Mouse (Mus musculus) intestine, embryonic 16.5 days (tissue): ENCODE measurements around the gene Cd164. TPM values are rescaled to one million over a fixed set of nuclear protein-coding genes. Genes with fewer than 3 reads are reported as not detected.

Source experiments
- ATAC-seq: fragments of 200-750 bp; cut with Nextera tagmentation; 2 replicates; pipeline ENCODE4 v1.8.0; 2017; ENCODE audit warnings: moderate TSS enrichment, moderate library complexity
- H3K27ac ChIP-seq: fragments of 300-500 bp; sonication (generic); 2 replicates; pipeline ENCODE4 v1.5.1; 2014; ENCODE audit warnings: mild to moderate bottlenecking, low read length
- H3K27me3 ChIP-seq: fragments of 300-500 bp; sonication (generic); replicated peaks from 2 replicates; pipeline ENCODE4 v1.6.1; 2014; ENCODE audit warnings: low read length, control low read depth, mixed read lengths; ENCODE audit not compliant: control insufficient read depth, insufficient read depth
- H3K36me3 ChIP-seq: fragments of 300-500 bp; sonication (generic); 2 replicates; pipeline ENCODE4 v1.6.1; 2014; ENCODE audit warnings: low read length, control low read depth; ENCODE audit not compliant: control insufficient read depth, insufficient read depth
- H3K4me1 ChIP-seq: fragments of 300-500 bp; sonication (generic); 2 replicates; pipeline ENCODE4 v1.6.1; 2014; ENCODE audit warnings: low read length, control low read depth, mixed read lengths; ENCODE audit not compliant: control insufficient read depth, insufficient read depth
- H3K4me2 ChIP-seq: fragments of 300-500 bp; sonication (generic); 2 replicates; pipeline ENCODE4 v1.6.1; 2014; ENCODE audit warnings: low read depth, low read length, control low read depth
- H3K4me3 ChIP-seq: fragments of 300-500 bp; sonication (generic); 2 replicates; pipeline ENCODE4 v1.5.1; 2014; ENCODE audit warnings: mild to moderate bottlenecking, low read length
- H3K9ac ChIP-seq: fragments of 300-500 bp; sonication (generic); 2 replicates; pipeline ENCODE4 v1.6.1; 2014; ENCODE audit warnings: low read depth, low read length
- H3K9me3 ChIP-seq: fragments of 300-500 bp; sonication (generic); 2 replicates; pipeline ENCODE4 v1.6.1; 2016; ENCODE audit warnings: low read length, control low read depth; ENCODE audit not compliant: control insufficient read depth
- WGBS: fragments of 180-500 bp; shearing (Covaris S2); extraction: QIAGEN DNeasy Blood & Tissue Kit; methylation state at CpG from one replicate; pipeline ENCODE4 v1.1.7; 2014; 5-methylcytosine and 5-hydroxymethylcytosine counted together
- polyA plus RNA-seq: library from polyadenylated mRNA; unstranded; fragments of >200 nt; fragmentation: Nextera tagmentation; extraction: Ambion mirVana; gene quantifications from 2 replicates; pipeline ENCODE4 v1.2.1, GENCODE M21; 2015

Cd164 gene
- polyA plus RNA-seq, 1 experiment from 2014 or later, result 186 TPM

DNA sequence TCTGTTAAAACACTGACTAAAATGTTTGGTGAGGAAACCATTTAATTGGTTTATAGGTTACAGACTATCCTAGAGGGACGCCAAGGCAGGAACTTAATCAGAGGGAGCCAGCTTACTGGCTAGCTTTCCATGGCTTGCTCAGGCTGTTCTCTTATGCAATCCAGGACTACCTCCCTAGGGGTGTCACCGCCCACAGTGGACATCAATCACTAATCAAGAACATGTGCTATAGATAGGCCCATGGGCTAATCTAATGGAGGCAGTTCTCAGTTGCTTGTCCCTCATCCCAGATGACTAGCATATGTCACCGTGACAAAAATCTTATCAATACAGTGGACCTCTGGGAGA lies 18.7 kb downstream of the Cd164 start:
- Histone ChIP-seq H3K4me3 (no peak overlapping the region), H3K4me2 (no peak overlapping the region), H3K27me3 (no peaks in the 10 kb centered on the region), H3K4me1 (no peaks in the 10 kb centered on the region), H3K9ac (no peak overlapping the region), H3K9me3 (no peaks in the 10 kb centered on the region), H3K27ac (no peak overlapping the region), H3K36me3 (peaks cover 2% of the 10 kb centered on the region)
- ATAC-seq, result no peak
- 93% methylated on average over 3 of the region's 3 CpGs for WGBS

GRCm38 (mm10) chr10:41538986-41539385 lies 19.8 kb downstream of the Cd164 start:
- H3K9me3 ChIP-seq, result no peaks in the 10 kb centered on the region
- no peak overlapping the region for H3K27ac ChIP-seq
- no peak overlapping the region for H3K4me3 ChIP-seq
- no peak overlapping the region for H3K9ac ChIP-seq
- H3K4me2 ChIP-seq, result no peak overlapping the region
- 95% methylated on average over 4 of the region's 4 CpGs for WGBS
- no peaks in the 10 kb centered on the region for H3K27me3 ChIP-seq
- H3K4me1 ChIP-seq, result no peaks in the 10 kb centered on the region
- H3K36me3 ChIP-seq, result no peaks in the 10 kb centered on the region
- no peak for ATAC-seq

DNA sequence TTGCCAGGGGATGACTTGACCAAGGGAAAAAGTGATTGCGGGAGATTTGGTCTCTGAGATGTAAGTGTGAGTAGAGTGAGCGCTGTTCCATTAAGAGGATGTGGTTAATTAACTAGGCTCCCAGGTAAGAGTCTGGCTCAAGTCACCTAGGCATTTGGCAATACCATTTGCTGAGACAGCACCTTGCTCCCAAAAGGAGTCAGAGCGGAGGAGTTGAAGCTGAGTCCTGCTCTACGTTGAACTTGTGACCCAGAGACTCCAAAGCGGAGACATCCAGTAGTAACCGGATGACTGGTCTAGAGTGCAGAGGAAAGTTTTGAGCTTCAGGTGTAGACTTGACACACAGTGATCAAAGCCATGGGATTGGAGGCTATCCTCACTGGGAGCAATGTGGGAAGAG lies 22.8 kb downstream of the Cd164 start:
- H3K36me3 ChIP-seq, result no peaks in the 10 kb centered on the region
- no peak overlapping the region for H3K9ac ChIP-seq
- no peak overlapping the region for H3K4me2 ChIP-seq
- no peak for ATAC-seq
- no peaks in the 10 kb centered on the region for H3K27me3 ChIP-seq
- 92% methylated on average over 6 of the region's 6 CpGs for WGBS
- no peaks in the 10 kb centered on the region for H3K9me3 ChIP-seq
- H3K4me3 ChIP-seq, result no peak overlapping the region
- no peak overlapping the region for H3K27ac ChIP-seq
- H3K4me1 ChIP-seq, result peaks cover 6% of the 10 kb centered on the region

DNA sequence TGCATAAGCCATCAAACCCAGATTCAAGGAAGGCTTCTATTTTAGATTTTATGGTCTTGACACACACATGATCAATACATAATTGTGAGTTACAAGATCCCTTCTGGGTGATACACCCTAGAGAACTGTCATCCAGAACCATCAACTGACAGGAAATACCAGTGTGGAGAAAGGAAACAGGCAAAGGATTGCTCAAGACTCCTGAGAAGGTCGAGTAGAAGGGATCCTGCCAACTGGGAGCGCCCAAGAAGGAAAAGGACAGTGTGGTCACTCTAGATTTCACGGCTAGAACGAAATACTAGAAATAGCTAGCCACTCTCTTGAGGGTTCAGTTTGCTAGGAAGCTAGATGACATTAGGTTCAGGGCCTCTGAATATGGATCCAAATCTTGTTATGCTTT lies 24.2 kb downstream of the Cd164 start:
- ATAC-seq, result no peak
- Histone ChIP-seq H3K27ac (no peak overlapping the region), H3K27me3 (no peaks in the 10 kb centered on the region), H3K4me3 (no peak overlapping the region), H3K36me3 (no peaks in the 10 kb centered on the region), H3K4me2 (no peak overlapping the region), H3K4me1 (peaks cover 6% of the 10 kb centered on the region), H3K9ac (no peak overlapping the region), H3K9me3 (no peaks in the 10 kb centered on the region)
- 86% methylated on average over 4 of the region's 4 CpGs for WGBS

GRCm38 (mm10) chr10:41543844-41544243 lies 24.6 kb downstream of the Cd164 start:
- H3K36me3 ChIP-seq, result no peaks in the 10 kb centered on the region
- 78% methylated on average over 2 of the region's 2 CpGs for WGBS
- H3K9ac ChIP-seq, result no peak overlapping the region
- no peaks in the 10 kb centered on the region for H3K9me3 ChIP-seq
- H3K4me1 ChIP-seq, result peaks cover 6% of the 10 kb centered on the region
- ATAC-seq, result no peak
- H3K27ac ChIP-seq, result no peak overlapping the region
- no peak overlapping the region for H3K4me2 ChIP-seq
- no peak overlapping the region for H3K4me3 ChIP-seq
- H3K27me3 ChIP-seq, result no peaks in the 10 kb centered on the region

DNA sequence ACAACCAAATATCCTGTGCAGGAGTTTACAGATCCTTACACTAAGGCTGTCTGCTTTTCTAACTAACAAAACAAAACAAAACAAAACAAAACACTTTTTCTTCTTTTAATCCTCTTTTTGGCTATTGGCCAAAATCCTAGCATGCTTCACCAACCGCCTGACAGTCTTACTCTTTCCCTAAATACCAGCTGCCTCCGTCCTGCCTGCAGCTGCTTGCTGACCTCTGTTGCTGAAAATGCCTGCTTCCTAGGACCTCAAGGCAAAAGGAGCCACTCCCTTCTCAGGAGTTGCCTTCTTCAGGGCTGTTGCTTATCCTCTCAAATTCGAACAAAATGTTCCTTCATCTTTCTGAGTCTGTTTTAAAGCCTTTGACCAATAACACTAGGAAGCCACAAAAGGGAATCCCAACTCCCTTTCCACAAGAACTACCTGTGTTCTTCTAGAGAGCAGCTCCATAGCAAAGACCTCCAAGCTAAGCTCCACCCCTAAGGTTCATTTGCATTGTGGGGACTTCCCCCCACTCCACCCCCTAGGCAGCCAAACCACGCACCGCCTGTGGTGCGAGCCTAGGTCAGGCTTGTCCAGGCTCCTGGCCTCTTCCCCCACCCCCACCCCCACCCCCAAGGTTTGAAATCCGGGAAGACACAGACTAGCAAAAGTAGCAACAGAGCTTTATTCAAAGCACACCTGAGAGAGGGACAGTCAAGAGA lies 25.4 kb downstream of the Cd164 start:
- Histone ChIP-seq H3K9ac (no peak overlapping the region), H3K9me3 (peaks cover 4% of the 10 kb centered on the region), H3K4me2 (peak overlapping the region; percentile 27), H3K36me3 (no peaks in the 10 kb centered on the region), H3K27ac (no peak overlapping the region), H3K4me3 (no peak overlapping the region), H3K27me3 (no peaks in the 10 kb centered on the region), H3K4me1 (peaks cover 6% of the 10 kb centered on the region)
- peak; percentile 79 for ATAC-seq
- 11% methylated on average over 7 of the region's 7 CpGs for WGBS

GRCm38 (mm10) chr10:41545224-41545755 lies 26.1 kb downstream of the Cd164 start:
- 50% methylated on average over 7 of the region's 7 CpGs for WGBS
- peak; percentile 45 for ATAC-seq
- Histone ChIP-seq H3K36me3 (no peaks in the 10 kb centered on the region), H3K9ac (no peak overlapping the region), H3K4me1 (peaks cover 6% of the 10 kb centered on the region), H3K27ac (no peak overlapping the region), H3K4me2 (peak overlapping the region; percentile 27), H3K9me3 (peaks cover 4% of the 10 kb centered on the region), H3K4me3 (no peak overlapping the region), H3K27me3 (no peaks in the 10 kb centered on the region)

DNA sequence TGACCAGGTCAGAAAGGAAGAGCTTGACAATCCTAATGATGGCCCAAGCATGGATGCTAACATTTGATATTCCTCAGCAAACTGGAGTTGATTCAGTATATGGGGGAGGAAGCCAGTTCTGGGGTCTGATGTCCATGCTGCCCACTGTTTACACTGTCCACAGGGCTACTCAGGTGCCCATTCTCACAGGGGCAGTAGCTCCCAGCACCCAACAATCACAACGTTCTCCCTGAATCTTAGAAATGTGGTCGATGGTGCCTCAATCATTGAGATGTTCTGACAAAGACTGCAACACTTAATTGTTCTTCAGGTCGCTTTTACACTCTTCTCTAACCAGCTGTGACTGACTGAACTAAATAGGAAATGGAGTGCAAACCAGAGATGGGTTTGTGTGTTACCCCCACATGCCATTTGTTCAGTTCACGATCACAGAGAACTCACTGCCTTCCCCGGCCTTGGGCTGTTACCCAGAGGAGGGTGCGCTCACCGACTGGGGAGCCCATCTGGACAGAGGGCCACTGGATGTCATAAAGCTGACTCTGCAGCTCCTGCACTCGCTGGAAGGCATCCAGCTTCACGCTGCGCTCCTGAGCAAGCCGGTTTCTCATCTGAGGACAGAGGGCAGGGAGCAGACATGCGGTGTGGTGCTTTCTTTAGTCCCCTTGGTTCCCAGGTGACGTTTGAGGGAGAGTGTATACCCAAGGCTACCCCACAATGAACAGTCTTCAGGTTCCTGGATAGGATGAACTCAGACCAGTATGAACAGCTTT lies 27.4 kb downstream of the Cd164 start:
- H3K9me3 ChIP-seq, result peaks cover 4% of the 10 kb centered on the region
- no peaks in the 10 kb centered on the region for H3K36me3 ChIP-seq
- no peak for ATAC-seq
- H3K4me1 ChIP-seq, result peaks cover 13% of the 10 kb centered on the region
- H3K27me3 ChIP-seq, result no peaks in the 10 kb centered on the region
- no peak overlapping the region for H3K4me2 ChIP-seq
- WGBS, result 59% methylated on average over 13 of the region's 13 CpGs
- no peak overlapping the region for H3K4me3 ChIP-seq
- no peak overlapping the region for H3K9ac ChIP-seq
- no peak overlapping the region for H3K27ac ChIP-seq

GRCm38 (mm10) chr10:41550711-41551110 lies 31.5 kb downstream of the Cd164 start:
- no peak for ATAC-seq
- Histone ChIP-seq H3K9ac (no peak overlapping the region), H3K4me2 (no peak overlapping the region), H3K27ac (no peak overlapping the region), H3K36me3 (no peaks in the 10 kb centered on the region), H3K4me1 (peaks cover 25% of the 10 kb centered on the region), H3K9me3 (peaks cover 4% of the 10 kb centered on the region), H3K4me3 (no peak overlapping the region), H3K27me3 (no peaks in the 10 kb centered on the region)
- 80% methylated on average over 7 of the region's 7 CpGs for WGBS
